ENCODE assay signal across 1 mouse cellular context in the genomic region with DNA sequence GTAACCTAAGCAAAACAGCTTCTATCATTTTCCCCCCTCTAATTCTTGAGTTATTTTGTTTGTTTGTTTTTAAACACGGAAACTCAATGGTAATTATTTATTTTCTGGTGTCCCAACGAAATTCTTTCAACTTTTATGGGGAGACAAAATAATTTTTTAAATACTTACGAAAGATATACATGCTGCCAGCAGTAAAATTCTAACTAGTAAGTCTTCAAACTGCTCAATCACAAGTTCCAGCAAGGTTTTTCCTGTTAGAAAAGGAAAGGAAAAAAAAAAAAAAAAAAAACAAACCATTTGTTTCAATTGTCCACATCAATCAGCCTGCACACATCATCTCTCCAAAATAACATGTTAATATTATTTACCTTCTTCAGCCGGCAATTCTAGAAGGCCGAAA.
TF ChIP-seq lines count a peak whose summit lies in the region.

No protein-coding gene starts in this region.

TF ChIP-seq in MEL, 35 proteins besides CTCF, POLR2A, EP300 and RAD21 (continued from another document):
- TF ChIP-seq RCOR1 (IDR thresholded peaks at IDR 0.05; ENCODE audit: low read depth, low read length) (no peak), POLR2AphosphoS2 (IDR thresholded peaks at IDR 0.05; ENCODE audit: low read length) (no peak), MYC (IDR thresholded peaks at IDR 0.05; ENCODE audit: low read depth, low read length) (peak; percentile 32; the same call in 1 of the 2 replicates), GATA1 (IDR thresholded peaks at IDR 0.05; ENCODE audit: low read depth, low read length) (no peak)
